Mouse (Mus musculus) MN1 (cell line): ENCODE results near the gene Cemip.
A peak's percentile ranks its signal among the peaks of the same experiment; 100 is the strongest.

ENCODE experiments used
- DNase-seq: peaks from one replicate; pipeline ENCODE4 v3.0.0-alpha.2; 2016; ENCODE audit warnings: low spot score

Gene Cemip

GRCm38 (mm10) chr7:84090793-84091192, 4.5 kb upstream of the Cemip start:
- DNase-seq = no peak

DNA sequence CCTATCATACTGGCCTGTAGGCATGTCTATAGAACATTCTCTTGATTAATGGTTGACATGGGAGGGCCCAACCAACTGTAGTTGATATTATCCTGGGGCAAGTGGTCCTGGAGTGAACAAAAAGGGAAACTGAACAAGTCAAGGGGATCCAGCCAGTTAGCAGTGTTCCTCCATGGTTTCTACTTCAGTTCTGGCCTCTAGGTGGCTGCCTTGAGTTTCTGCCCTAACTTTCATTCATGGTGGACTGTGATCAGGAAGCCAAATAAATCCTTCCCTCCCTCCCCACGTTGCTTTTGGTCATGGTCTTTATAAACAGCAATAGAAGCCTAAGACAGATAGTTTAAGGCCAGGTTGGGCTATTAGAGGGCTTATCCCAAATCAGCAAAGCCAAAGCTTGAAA, 3.5 kb upstream of the Cemip start:
- no peak for DNase-seq

DNA sequence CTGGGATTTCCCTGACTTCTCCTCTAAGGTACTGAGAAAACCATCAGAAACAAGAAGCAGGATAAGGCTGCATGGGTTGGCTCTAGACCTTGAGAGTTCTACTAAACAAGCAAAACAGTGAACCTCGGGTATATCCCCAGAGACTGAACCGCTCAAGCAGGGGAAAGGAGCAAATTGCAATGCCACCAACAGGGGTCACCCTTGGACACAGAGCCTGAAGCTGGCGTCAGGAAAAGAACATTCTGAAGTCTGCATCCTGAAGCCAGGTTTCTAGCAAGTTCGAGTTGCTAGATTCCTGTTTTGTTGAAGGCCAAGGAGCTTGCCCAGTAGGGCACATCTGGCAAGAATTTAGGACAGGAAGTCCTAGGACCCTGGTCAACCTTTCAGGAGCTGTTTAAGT, 2.7 kb upstream of the Cemip start:
- peak; percentile 49 for DNase-seq

DNA sequence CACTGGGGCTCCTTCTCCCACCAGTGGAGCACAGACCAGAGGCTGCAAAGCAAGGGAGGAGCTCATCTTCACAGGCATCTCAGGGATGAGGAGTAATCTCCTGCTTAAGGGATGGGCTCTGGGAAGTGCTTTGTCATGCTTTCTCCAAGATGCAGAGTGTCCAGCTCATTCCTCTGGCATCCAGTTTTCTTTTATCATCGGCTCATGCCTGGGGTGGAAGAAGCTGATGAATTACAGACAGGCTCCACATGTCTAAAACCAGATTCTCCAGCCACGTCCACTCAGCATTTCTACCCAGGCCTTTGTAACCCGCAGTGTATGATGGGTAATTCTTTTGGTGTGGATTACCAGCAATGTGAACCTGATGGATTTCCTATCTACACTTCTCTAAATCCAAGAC, 1.9 kb upstream of the Cemip start:
- DNase-seq = no peak

GRCm38 (mm10) chr7:84085049-84085945, 1.0 kb downstream of the Cemip start:
- DNase-seq = no peak

DNA sequence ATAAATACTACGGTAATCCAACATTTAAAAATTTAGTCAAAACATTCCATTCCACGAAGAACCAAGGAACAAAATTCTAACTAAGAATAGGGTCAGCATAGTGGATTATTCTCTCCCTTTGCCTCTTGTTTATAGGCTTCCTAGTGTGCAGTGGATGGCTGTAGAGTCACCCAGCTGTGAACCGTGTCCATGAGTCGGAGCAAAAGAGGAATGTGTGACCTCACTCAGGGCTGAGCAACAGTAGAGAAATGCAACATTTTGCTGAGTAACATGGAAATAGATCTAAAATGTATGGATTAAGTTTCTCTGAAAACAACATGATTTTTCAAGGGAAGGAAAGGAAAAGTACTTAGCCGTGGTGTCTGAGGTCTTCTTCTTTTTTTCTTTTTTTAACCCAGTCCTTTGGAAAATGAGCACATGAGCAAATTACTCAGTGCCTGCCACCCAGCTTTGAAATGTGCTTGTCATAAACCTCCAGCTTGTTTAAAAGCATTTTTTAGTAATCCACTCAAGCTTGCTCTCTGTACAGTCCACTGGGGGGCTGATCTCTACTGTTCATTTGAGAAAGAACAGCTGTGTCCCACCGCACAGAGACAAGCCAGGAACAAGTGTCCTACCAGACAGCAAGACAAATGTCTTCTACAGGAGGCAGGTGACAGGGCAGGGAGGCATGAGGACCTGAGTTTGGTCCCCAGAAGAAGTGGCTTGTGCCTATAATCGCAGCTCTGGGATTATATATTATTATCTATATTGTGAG, 8.9 kb downstream of the Cemip start:
- DNase-seq = no peak

- DNase-seq = no peak
Observed at GRCm38 (mm10) chr7:84074266-84074665, 12.0 kb downstream of the Cemip start.

GRCm38 (mm10) chr7:84073856-84074255, 12.4 kb downstream of the Cemip start:
- DNase-seq = no peak

GRCm38 (mm10) chr7:84068931-84069330, 17.4 kb downstream of the Cemip start:
- no peak for DNase-seq

DNA sequence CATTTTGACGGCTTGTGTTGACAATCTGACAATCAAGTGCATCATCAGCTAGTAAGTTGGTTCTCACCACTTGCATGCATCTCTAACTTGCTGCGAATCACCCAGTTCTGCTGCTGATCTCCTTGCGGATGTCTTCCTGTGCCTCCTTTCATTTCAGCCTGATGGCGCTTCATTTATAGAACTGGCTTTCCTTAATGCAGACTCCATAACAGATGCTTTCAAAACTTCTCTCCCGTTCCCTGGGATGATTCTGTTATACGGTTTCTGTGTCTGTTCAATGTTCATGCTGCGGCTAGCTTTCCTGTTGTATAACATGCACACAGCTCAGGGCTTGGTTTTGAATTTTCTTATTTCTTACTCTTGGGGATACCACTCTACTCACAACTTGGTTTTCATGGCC, 26.5 kb downstream of the Cemip start:
- no peak for DNase-seq

- no peak for DNase-seq
Observed at GRCm38 (mm10) chr7:84055961-84056629, 30.2 kb downstream of the Cemip start.

GRCm38 (mm10) chr7:84053856-84054255, 32.4 kb downstream of the Cemip start:
- DNase-seq = no peak

DNA sequence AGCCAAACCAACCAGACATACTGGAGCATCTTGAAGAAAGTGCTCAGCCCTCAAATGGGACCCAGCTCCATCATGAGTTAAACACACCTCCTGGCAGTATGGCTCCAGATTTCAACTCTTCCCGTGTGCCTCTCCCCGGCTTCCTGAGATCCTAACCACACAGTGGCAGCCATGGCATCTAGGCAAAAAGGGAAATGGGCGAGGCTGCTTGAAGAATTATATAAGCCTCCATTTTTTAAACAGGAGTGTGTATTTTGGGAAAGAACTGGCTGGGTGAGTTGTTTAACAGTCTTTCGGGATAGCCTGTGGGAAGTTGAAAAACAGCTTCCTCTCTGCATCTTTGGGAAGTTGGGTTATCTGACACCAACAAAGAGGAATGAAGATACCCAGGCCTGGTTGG, 34.9 kb downstream of the Cemip start:
- DNase-seq = no peak

DNA sequence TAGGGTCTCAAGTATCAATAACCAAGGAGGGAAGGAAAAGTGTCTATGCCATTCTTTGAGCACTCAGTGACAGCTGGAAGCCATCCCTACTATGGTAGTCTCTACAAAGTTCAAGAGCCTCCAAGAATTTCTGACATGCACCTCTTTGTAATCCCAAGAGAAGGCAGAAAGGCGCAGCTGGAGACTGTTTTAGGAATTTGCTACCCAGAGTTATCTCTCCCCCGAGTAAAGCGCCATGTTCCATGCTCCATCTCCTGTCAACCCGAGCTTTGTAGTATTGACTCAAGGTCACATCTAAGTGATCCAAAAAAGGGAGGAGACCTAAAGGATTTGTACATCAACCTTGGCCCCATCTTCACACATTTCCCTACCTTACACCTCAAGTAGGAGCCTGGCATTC, 40.8 kb downstream of the Cemip start:
- DNase-seq = no peak

DNA sequence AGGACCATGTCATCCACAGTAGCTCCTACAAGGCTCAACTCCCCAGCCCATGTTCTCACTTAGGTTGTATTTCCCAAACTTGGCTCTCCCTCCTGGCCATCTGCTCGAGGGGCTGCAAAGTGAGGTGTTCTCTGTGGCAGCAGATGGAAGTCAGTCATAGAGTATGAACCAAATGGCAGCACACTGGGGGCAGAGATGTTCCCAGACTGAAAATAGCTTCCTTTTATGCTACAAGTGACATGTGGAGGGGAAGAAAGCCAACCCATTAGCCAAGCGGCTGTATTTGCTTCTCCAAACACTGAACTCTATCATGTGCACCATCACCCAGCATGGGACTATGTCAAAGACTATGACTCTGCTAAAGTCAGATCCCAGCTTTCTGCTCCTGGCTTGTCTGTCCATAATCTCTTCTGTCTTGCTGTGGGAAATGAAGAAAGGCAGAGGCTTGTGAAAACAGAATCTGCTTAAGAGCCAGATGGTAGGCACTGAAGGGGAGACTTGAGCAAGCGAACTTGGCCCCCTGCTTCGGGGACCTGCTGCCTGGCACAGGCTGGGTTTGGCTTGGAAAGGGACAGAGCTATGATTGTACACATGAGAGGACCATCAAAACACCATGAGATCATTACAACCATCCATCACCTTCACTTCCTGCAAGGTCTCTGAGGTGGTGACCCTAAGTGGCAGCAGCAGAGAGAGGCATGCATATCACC, 41.6 kb downstream of the Cemip start:
- no peak for DNase-seq

GRCm38 (mm10) chr7:84042726-84043125, 43.6 kb downstream of the Cemip start:
- DNase-seq = no peak

DNA sequence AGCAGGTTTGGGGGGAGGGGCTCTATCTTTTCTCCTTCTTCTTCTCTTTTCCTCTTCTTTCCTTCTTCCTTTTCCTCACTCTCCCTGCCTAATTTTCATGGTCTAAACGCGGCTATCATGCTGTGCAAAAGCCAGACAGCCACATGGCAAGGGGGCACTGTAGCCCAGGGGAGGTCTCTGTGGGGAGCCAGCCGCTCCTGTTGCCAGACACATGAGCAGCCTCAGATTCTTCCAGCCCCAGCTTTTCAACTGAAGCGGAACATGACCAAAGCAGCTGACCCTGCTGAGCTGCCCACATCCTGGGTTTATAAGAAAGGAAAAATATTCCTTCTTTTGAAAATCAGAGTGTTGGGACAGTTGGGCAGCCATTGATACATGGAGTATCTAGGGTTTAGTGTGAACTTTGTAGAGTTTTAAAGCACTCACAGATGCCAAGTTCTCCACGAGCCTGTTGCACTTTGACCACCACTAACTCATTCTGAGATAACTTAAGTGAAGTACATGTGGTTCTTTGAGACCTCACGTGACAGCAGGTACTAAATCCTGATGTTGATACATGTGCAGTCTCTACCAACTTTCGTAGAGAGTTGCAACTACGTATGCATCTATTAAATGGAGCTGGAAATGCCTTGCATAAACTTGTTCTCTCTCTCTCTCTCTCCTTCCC, 46.3 kb downstream of the Cemip start:
- DNase-seq = no peak

DNA sequence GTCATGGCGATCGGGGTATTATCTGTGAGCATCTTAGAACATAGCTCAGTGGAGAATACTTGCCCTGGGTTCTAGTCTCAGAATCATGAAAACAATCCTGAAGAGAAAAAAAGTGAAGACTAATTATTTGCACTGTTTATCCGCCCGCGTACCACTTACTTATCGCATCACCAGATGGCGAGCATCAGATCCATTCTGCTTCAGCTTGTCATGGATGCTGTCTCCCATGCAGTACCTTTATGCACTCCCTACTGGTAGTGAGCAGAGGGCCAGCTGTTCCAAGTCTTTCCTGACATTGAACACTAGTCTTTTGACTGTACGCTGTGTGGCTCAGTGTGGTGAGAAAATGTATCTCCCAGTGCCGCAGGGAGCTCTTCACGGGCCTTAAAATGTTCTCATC, 47.7 kb downstream of the Cemip start:
- no peak for DNase-seq

- DNase-seq = no peak
Observed at GRCm38 (mm10) chr7:84032831-84033230, 53.5 kb downstream of the Cemip start.

GRCm38 (mm10) chr7:84029120-84029771, 57.1 kb downstream of the Cemip start:
- no peak for DNase-seq

DNA sequence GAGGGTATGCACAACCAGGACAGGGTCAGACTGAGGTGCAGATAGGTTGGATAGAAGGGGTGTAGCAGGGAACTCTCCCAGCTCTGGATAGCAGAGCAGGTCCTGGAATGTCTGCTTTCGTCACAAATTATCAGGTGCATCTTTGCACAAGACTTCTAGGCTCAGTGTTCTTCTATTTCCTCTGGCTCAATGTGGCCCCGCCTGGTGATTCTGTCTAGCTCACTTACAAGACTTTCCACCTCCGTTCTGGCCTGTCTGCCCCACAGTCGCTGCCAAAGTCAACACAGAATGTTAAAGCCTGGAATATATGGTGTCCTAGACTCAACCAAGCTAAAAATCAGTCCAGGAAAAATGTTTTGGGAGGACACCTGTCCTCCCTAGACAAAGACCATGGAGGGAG, 57.9 kb downstream of the Cemip start:
- no peak for DNase-seq
